Mouse (Mus musculus) WW6 (cell line): ENCODE data around the gene Spata32.
"Not testable (repeated sequence)": the region's sequence is repeated elsewhere in the genome, so short reads cannot be mapped to it uniquely, and the experiment has no call there.

Experiments used
- DNase-seq: peaks from one replicate; pipeline ENCODE4 v3.0.0-alpha.2; 2013; ENCODE audit warnings: low read depth, low spot score

Gene Spata32

GRCm38 (mm10) chr11:103246081-103246730, 28.0 kb upstream of the Spata32 start:
- no peak for DNase-seq

- no peak for DNase-seq
Measured at GRCm38 (mm10) chr11:103244856-103245255, 26.6 kb upstream of the Spata32 start.

GRCm38 (mm10) chr11:103240740-103241139, 22.5 kb upstream of the Spata32 start:
- DNase-seq, result no peak

- DNase-seq, result no peak
Measured at GRCm38 (mm10) chr11:103237757-103238156, 19.5 kb upstream of the Spata32 start.

- no peak for DNase-seq
Measured at GRCm38 (mm10) chr11:103236903-103237302, 18.7 kb upstream of the Spata32 start.

- DNase-seq, result no peak
Measured at GRCm38 (mm10) chr11:103236431-103236830, 18.2 kb upstream of the Spata32 start.

GRCm38 (mm10) chr11:103235702-103236101, 17.5 kb upstream of the Spata32 start:
- DNase-seq, result no peak

GRCm38 (mm10) chr11:103234447-103234846, 16.2 kb upstream of the Spata32 start:
- DNase-seq, result no peak

- DNase-seq, result no peak
Measured at GRCm38 (mm10) chr11:103232966-103233365, 14.7 kb upstream of the Spata32 start.

- no peak for DNase-seq
Measured at GRCm38 (mm10) chr11:103231367-103231766, 13.1 kb upstream of the Spata32 start.

GRCm38 (mm10) chr11:103230626-103231025, 12.4 kb upstream of the Spata32 start:
- DNase-seq, result no peak

- no peak for DNase-seq
Measured at GRCm38 (mm10) chr11:103229608-103230007, 11.4 kb upstream of the Spata32 start.

- DNase-seq, result no peak
Measured at GRCm38 (mm10) chr11:103223951-103224456, 5.8 kb upstream of the Spata32 start.

- DNase-seq, result no peak
Measured at GRCm38 (mm10) chr11:103223444-103223843, 5.2 kb upstream of the Spata32 start.

- DNase-seq, result not testable (repeated sequence)
Measured at GRCm38 (mm10) chr11:103222718-103223117, 4.5 kb upstream of the Spata32 start.

- no peak for DNase-seq
Measured at GRCm38 (mm10) chr11:103221437-103221836, 3.2 kb upstream of the Spata32 start.

- DNase-seq, result no peak
Measured at GRCm38 (mm10) chr11:103219995-103220394, 1.8 kb upstream of the Spata32 start.

- DNase-seq, result no peak
Measured at GRCm38 (mm10) chr11:103219259-103219658, 1.0 kb upstream of the Spata32 start.

GRCm38 (mm10) chr11:103218517-103218901, 277 bp upstream of the Spata32 start:
- DNase-seq, result no peak

- no peak for DNase-seq
Measured at GRCm38 (mm10) chr11:103215355-103215754, 2.9 kb downstream of the Spata32 start.

- DNase-seq, result no peak
Measured at GRCm38 (mm10) chr11:103213712-103214111, 4.5 kb downstream of the Spata32 start.

- no peak for DNase-seq
Measured at GRCm38 (mm10) chr11:103210291-103210690, 7.9 kb downstream of the Spata32 start.

- DNase-seq, result no peak
Measured at GRCm38 (mm10) chr11:103208458-103208857, 9.8 kb downstream of the Spata32 start, which contains the start of gene 1700023F06Rik. TSS of gene 1700023F06Rik (minus strand) at chr11:103208558.

GRCm38 (mm10) chr11:103206203-103206602, 12.0 kb downstream of the Spata32 start:
- DNase-seq, result no peak
